Mouse (Mus musculus) liver, embryonic 13.5 days (tissue): Measurements from ENCODE around the gene Olfr350. TPM values are rescaled to one million over a fixed set of nuclear protein-coding genes. Genes with fewer than 3 reads are reported as not detected.

Experiments
- ATAC-seq: fragments of 200-750 bp; cut with Nextera tagmentation; 2 replicates; pipeline ENCODE4 v1.8.0; 2017; ENCODE audit warnings: low read depth, mild to moderate bottlenecking, moderate number of reproducible peaks, moderate library complexity
- DNase-seq: peaks from one replicate; pipeline ENCODE4 v3.0.0; 2022
- H3K27ac ChIP-seq: fragments of 300-500 bp; sonication (generic); 2 replicates; pipeline ENCODE4 v1.5.1; 2015; ENCODE audit warnings: moderate library complexity, mild to moderate bottlenecking, inconsistent platforms
- H3K27me3 ChIP-seq: fragments of 300-500 bp; sonication (generic); 2 replicates; pipeline ENCODE4 v1.6.1; 2015; ENCODE audit warnings: mild to moderate bottlenecking, inconsistent platforms
- H3K36me3 ChIP-seq: fragments of 300-500 bp; sonication (generic); 2 replicates; pipeline ENCODE4 v1.6.1; 2015; ENCODE audit warnings: mild to moderate bottlenecking, inconsistent platforms
- H3K4me1 ChIP-seq: fragments of 300-500 bp; sonication (generic); replicated peaks from 2 replicates; pipeline ENCODE4 v1.6.1; 2015; ENCODE audit warnings: inconsistent platforms
- H3K4me2 ChIP-seq: fragments of 300-500 bp; sonication (generic); 2 replicates; pipeline ENCODE4 v1.6.1; 2015; ENCODE audit warnings: inconsistent platforms, mild to moderate bottlenecking, moderate library complexity
- H3K4me3 ChIP-seq: fragments of 300-500 bp; sonication (generic); replicated peaks from 2 replicates; pipeline ENCODE4 v1.5.1; 2015; ENCODE audit warnings: mild to moderate bottlenecking, inconsistent platforms
- H3K9ac ChIP-seq: fragments of 300-500 bp; sonication (generic); 2 replicates; pipeline ENCODE4 v1.6.1; 2015; ENCODE audit warnings: mild to moderate bottlenecking, inconsistent platforms
- H3K9me3 ChIP-seq: fragments of 300-500 bp; sonication (generic); replicated peaks from 2 replicates; pipeline ENCODE4 v1.6.1; 2016; ENCODE audit warnings: inconsistent platforms
- WGBS: fragments of 180-500 bp; shearing (Covaris S2); methylation state at CpG from one replicate; pipeline ENCODE4 v1.1.7; 2015; ENCODE audit not compliant: insufficient replicate concordance; 5-methylcytosine and 5-hydroxymethylcytosine counted together
- polyA plus RNA-seq: library from polyadenylated mRNA; unstranded; fragments of >200 nt; fragmentation: Nextera tagmentation; extraction: Ambion mirVana; gene quantifications from 2 replicates; pipeline ENCODE4 v1.2.1, GENCODE M21; 2015

Gene Olfr350
- polyA plus RNA-seq, result not detected in 2 replicates

GRCm38 (mm10) chr2:36846010-36846409 lies at the start of gene Olfr350:
Olfr350 (plus strand) TSS chr2:36846310.
- no peak within 1 kb of the TSS for H3K4me3 ChIP-seq
- H3K27me3 ChIP-seq, result no peaks in the 10 kb centered on the region
- 0 out of 2 replicates have a peak, but pooled peaks cover 4% of the 10 kb centered on the region for H3K9me3 ChIP-seq
- no peak within 1 kb of the TSS for H3K9ac ChIP-seq
- no peaks in the 10 kb centered on the region for H3K4me1 ChIP-seq
- DNase-seq, result no peak
- H3K36me3 ChIP-seq, result no peaks in the 10 kb centered on the region
- no peak within 1 kb of the TSS for H3K27ac ChIP-seq
- H3K4me2 ChIP-seq, result no peak within 1 kb of the TSS
- 63% methylated on average over 1 of the region's 1 CpGs for WGBS
- no peak for ATAC-seq

- Histone ChIP-seq H3K9ac (no peak within 1 kb of the TSS), H3K27me3 (no peaks in the 10 kb centered on the region), H3K4me1 (no peaks in the 10 kb centered on the region), H3K9me3 (peaks cover 8% of the 10 kb centered on the region; the same call in 1 of the 2 replicates), H3K4me3 (no peak within 1 kb of the TSS), H3K36me3 (no peaks in the 10 kb centered on the region), H3K27ac (no peak within 1 kb of the TSS), H3K4me2 (no peak within 1 kb of the TSS)
- 47% methylated on average over 1 of the region's 1 CpGs for WGBS
- no peak for DNase-seq
- ATAC-seq, result no peak
These were observed 29.2 kb upstream of the Olfr350 start, which contains the start of gene Olfr3 for GRCm38 (mm10) chr2:36816932-36817331. Olfr3 (minus strand) TSS chr2:36817032.

- no peak within 1 kb of the TSS for H3K27ac ChIP-seq
- H3K9ac ChIP-seq, result no peak within 1 kb of the TSS
- DNase-seq (no peak), ATAC-seq (no peak)
- H3K9me3 ChIP-seq, result no peaks in the 10 kb centered on the region
- no peak within 1 kb of the TSS for H3K4me2 ChIP-seq
- H3K36me3 ChIP-seq, result no peaks in the 10 kb centered on the region
- no peak within 1 kb of the TSS for H3K4me3 ChIP-seq
- 48% methylated on average over 1 of the region's 1 CpGs for WGBS
- H3K27me3 ChIP-seq, result no peaks in the 10 kb centered on the region
- H3K4me1 ChIP-seq, result no peaks in the 10 kb centered on the region
These were observed 16.4 kb downstream of the Olfr350 start, which contains the start of gene Olfr351 for GRCm38 (mm10) chr2:36862560-36862959. Olfr351 (minus strand) TSS chr2:36862660.

GRCm38 (mm10) chr2:36868160-36868559 lies 22.1 kb downstream of the Olfr350 start, which contains the start of gene Olfr352:
Olfr352 (plus strand) TSS chr2:36868460.
- no peak within 1 kb of the TSS for H3K27ac ChIP-seq
- H3K27me3 ChIP-seq, result no peaks in the 10 kb centered on the region
- H3K4me3 ChIP-seq, result no peak within 1 kb of the TSS
- H3K9me3 ChIP-seq, result no peaks in the 10 kb centered on the region
- no peak for ATAC-seq
- H3K4me2 ChIP-seq, result no peak within 1 kb of the TSS
- DNase-seq, result no peak
- H3K36me3 ChIP-seq, result no peaks in the 10 kb centered on the region
- H3K9ac ChIP-seq, result no peak within 1 kb of the TSS
- no peaks in the 10 kb centered on the region for H3K4me1 ChIP-seq
- WGBS, result 50% methylated on average over 1 of the region's 1 CpGs

- Histone ChIP-seq H3K27me3 (no peaks in the 10 kb centered on the region), H3K4me1 (no peaks in the 10 kb centered on the region), H3K36me3 (no peaks in the 10 kb centered on the region), H3K9me3 (no peaks in the 10 kb centered on the region), H3K9ac (no peak within 1 kb of the TSS), H3K4me3 (no peak within 1 kb of the TSS), H3K27ac (no peak within 1 kb of the TSS), H3K4me2 (no peak within 1 kb of the TSS)
- ATAC-seq (no peak), DNase-seq (no peak)
These were observed 46.7 kb downstream of the Olfr350 start, which contains the start of gene Olfr353 for GRCm38 (mm10) chr2:36892836-36893235. Olfr353 (minus strand) TSS chr2:36892936.

- H3K27ac ChIP-seq, result no peak overlapping the region
- no peaks in the 10 kb centered on the region for H3K36me3 ChIP-seq
- DNase-seq (no peak), ATAC-seq (no peak)
- no peak overlapping the region for H3K4me3 ChIP-seq
- H3K4me1 ChIP-seq, result no peaks in the 10 kb centered on the region
- no peak overlapping the region for H3K9ac ChIP-seq
- H3K27me3 ChIP-seq, result no peaks in the 10 kb centered on the region
- no peak overlapping the region for H3K4me2 ChIP-seq
- no peaks in the 10 kb centered on the region; the same call in 1 of the 2 replicates for H3K9me3 ChIP-seq
These were observed 51.0 kb downstream of the Olfr350 start for GRCm38 (mm10) chr2:36897114-36897513.

Other genes with a start within 250 kb of the Olfr350 start
- not detected in 2 replicates for gene Olfr345, start 206.3 kb upstream of the Olfr350 start, polyA plus RNA-seq
- gene Olfr346, start 160.5 kb upstream of the Olfr350 start, polyA plus RNA-seq, result not detected in 2 replicates
- not detected in 2 replicates for gene Olfr347, start 114.4 kb upstream of the Olfr350 start, polyA plus RNA-seq
- not detected in 2 replicates for gene Olfr348, start 62.0 kb upstream of the Olfr350 start, polyA plus RNA-seq
- gene Olfr50, start 55.8 kb upstream of the Olfr350 start, polyA plus RNA-seq, result not detected in 2 replicates
- gene Olfr3, start 29.3 kb upstream of the Olfr350 start, polyA plus RNA-seq, result not detected in 2 replicates
- not detected in 2 replicates for gene Olfr351, start 16.4 kb downstream of the Olfr350 start, polyA plus RNA-seq
- gene Olfr352, start 22.1 kb downstream of the Olfr350 start, polyA plus RNA-seq, result not detected in 2 replicates
- gene Olfr353, start 46.6 kb downstream of the Olfr350 start, polyA plus RNA-seq, result not detected in 2 replicates
- gene Olfr354, start 59.4 kb downstream of the Olfr350 start, polyA plus RNA-seq, result not detected in 2 replicates
- gene Olfr355, start 82.6 kb downstream of the Olfr350 start, polyA plus RNA-seq, result not detected in 2 replicates
- gene Olfr356, start 90.8 kb downstream of the Olfr350 start, polyA plus RNA-seq, result not detected in 2 replicates
- gene Olfr357, start 147.5 kb downstream of the Olfr350 start, polyA plus RNA-seq, result not detected in 2 replicates
- gene Olfr358, start 163.0 kb downstream of the Olfr350 start, polyA plus RNA-seq, result not detected in 2 replicates
- gene Olfr360, start 219.4 kb downstream of the Olfr350 start, polyA plus RNA-seq, result not detected in 2 replicates
- gene Olfr361, start 243.0 kb downstream of the Olfr350 start, polyA plus RNA-seq, result not detected in 2 replicates